Mouse (Mus musculus): Measurements from ENCODE around the gene Ppp1r9a. TPM values are rescaled to one million over a fixed set of nuclear protein-coding genes. Genes with fewer than 3 reads are reported as not detected.
"Not testable (repeated sequence)": the region's sequence is repeated elsewhere in the genome, so short reads cannot be mapped to it uniquely, and the experiment has no call there.

Ppp1r9a gene
- 1 to 10 TPM; 1.8 to 2.0 TPM for total RNA-seq (2021)
- long read RNA-seq, experiment 1, partial matches to known transcripts: 0 of 1 reads
- long read RNA-seq, experiment 1, other reads (novel, unspliced or antisense): 1 of 1 reads
- long read RNA-seq, experiment 2, partial matches to known transcripts: 0 of 1 reads
- long read RNA-seq, experiment 2, other reads (novel, unspliced or antisense): 1 of 1 reads

- intact Hi-C loops (cut with DNase I): no loop called here
- peak within 1 kb of the TSS; percentile 81 for H3K4me3 ChIP-seq
- TF ChIP-seq CTCF (IDR thresholded peaks at IDR 0.05): peak; percentile 37
- DNase-seq: peak; percentile 41
- H3K27ac ChIP-seq: peak within 1 kb of the TSS; percentile 83
Measured at GRCm38 (mm10) chr6:4902674-4903324, at the start of gene Ppp1r9a. Ppp1r9a (plus strand) TSS chr6:4902917.

DNA sequence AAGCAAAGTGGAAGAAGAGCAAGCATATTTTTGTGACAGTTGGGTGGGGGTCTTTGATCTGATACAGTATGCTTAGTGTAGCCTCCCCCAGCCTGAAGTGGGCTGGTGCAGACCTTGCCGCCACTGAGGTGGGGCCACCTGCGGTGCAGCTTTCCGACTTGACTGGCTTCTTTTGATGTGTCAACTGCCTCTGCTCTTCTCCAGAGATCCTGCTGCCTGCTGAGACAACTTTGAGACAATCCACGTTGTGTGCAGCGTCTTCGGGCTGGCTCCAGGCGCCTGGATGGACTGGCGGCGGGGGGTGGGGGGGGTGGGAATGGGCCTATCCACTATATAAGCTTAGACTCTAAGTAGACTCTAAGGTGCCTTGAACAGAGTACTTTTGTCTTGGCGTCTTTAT, 47.5 kb upstream of the Ppp1r9a start:
- intact Hi-C loops (cut with DNase I): no loop called here
- H3K27ac ChIP-seq: no peak overlapping the region

DNA sequence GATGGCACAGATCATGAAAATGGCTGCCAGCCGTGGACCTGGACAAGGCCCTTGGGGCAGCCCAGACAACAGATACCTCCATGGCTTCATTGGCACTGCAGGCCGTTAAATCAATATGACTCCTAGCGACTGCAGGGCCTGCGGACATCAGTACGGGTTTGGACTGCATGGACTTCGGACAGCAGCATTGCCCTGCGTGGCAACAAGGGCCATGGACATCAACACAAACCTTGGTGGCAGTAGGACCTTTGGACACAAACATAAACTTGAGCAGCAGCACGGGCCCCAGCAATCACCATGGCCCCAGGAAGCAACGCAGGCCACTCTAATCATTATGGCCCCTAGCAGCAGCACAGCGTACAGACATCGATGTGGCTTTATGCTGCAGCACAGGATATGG, 45.8 kb upstream of the Ppp1r9a start:
- TF ChIP-seq CTCF (IDR thresholded peaks at IDR 0.05): no peak
- Histone ChIP-seq H3K27ac (no peak overlapping the region), H3K4me3 (no peak overlapping the region)
- no peak for DNase-seq
- intact Hi-C loops (cut with DNase I): no loop called here

More for the DNA sequence above, 47.5 kb upstream of the Ppp1r9a start:
- no peak overlapping the region for H3K4me3 ChIP-seq
- no peak for DNase-seq
- no peak for TF ChIP-seq CTCF (IDR thresholded peaks at IDR 0.05)

DNA sequence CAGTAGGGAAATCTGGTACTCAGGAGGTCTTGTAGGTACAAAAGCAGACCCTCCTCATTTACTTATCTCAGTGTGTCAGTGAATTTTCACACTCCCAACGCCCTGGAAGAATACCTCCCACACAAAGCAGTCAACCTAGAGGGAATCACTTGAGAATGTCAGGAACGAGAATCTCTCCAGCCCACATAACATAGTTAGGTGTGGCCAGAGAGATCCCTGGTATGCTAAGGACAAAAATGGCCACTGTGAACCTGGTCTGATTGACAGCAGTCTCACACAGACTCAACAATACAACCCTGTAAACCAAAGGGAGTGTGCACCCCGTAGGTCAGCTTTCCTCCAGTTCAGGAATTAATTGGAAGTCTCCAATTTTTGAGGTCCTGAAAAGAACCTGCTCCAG, 18.4 kb upstream of the Ppp1r9a start:
- no peak for TF ChIP-seq CTCF (IDR thresholded peaks at IDR 0.05)
- no peak for DNase-seq
- intact Hi-C loops (cut with DNase I): no loop called here
- Histone ChIP-seq H3K27ac (no peak overlapping the region), H3K4me3 (no peak overlapping the region)

DNA sequence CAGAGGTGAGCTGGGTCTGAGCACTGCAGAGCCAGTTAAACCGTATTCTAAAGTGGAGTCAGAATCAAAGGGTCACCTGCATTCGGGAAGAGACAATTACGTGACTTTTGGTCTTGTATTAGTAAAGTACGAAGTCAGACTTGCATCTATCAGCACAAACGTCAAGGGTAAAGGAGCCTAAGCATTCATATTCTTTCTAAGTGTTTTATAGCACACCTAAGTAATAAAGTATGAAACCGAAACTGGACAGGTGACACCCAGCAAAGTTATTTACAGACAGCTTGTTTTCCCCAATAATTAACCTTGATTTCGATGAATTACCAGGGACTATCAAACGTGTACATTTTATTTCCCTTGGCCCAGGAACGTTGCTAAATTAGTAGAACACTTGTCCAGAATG, 13.2 kb upstream of the Ppp1r9a start:
- no peak for DNase-seq
- intact Hi-C loops (cut with DNase I): no loop called here
- H3K4me3 ChIP-seq: no peak overlapping the region
- H3K27ac ChIP-seq: no peak overlapping the region
- TF ChIP-seq CTCF (IDR thresholded peaks at IDR 0.05): no peak

DNA sequence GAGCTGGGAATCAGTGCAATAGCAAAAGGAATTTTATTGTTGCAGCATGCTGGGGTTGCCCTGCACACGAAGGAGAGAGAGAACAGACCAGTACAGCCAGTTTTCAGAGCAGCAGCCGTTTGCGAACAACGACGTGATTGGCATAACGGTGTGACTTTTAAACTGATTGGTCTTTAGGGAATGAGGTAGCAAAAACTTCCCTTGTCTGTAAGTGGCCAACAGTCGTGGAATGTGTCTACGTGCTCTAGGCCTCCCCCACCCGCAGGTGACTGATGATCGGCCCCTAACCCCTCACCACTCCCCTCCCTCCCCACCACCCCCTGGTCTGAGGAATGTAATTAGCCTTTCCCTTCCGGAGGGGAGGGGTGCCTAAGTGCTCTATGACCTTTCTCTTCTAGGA, 10.3 kb upstream of the Ppp1r9a start:
- DNase-seq: no peak
- intact Hi-C loops (cut with DNase I): no loop called here
- no peak overlapping the region for H3K27ac ChIP-seq
- no peak overlapping the region for H3K4me3 ChIP-seq
- no peak for TF ChIP-seq CTCF (IDR thresholded peaks at IDR 0.05)

- H3K27ac ChIP-seq, DNase-seq, H3K4me3 ChIP-seq: not testable (repeated sequence)
Measured at GRCm38 (mm10) chr6:4893312-4893711, 9.4 kb upstream of the Ppp1r9a start.

DNA sequence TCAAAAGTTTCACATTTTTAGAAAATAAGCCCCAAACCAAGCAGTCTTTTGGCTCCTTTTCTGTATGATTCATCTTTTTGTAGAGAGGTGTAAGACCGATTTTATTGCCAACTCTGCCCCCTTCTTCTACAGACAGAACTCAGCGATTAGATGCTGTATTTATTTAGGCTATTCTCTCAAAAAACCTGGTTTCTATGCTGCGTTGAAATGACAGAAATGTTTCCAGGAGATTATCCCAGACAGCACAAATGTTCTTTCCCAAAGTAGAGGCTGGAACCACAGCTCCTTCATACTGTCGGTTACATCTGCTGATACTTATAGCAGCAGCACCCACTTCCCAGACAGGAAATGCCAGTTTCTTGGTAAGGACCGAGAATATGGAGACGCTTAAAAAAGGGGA, 2.8 kb upstream of the Ppp1r9a start:
- TF ChIP-seq CTCF (IDR thresholded peaks at IDR 0.05): no peak
- DNase-seq: no peak
- Histone ChIP-seq H3K27ac (no peak overlapping the region), H3K4me3 (no peak overlapping the region)
- intact Hi-C loops (cut with DNase I): no loop called here

More at GRCm38 (mm10) chr6:4893312-4893711, 9.4 kb upstream of the Ppp1r9a start:
- intact Hi-C loops (cut with DNase I): not testable (repeated sequence)

DNA sequence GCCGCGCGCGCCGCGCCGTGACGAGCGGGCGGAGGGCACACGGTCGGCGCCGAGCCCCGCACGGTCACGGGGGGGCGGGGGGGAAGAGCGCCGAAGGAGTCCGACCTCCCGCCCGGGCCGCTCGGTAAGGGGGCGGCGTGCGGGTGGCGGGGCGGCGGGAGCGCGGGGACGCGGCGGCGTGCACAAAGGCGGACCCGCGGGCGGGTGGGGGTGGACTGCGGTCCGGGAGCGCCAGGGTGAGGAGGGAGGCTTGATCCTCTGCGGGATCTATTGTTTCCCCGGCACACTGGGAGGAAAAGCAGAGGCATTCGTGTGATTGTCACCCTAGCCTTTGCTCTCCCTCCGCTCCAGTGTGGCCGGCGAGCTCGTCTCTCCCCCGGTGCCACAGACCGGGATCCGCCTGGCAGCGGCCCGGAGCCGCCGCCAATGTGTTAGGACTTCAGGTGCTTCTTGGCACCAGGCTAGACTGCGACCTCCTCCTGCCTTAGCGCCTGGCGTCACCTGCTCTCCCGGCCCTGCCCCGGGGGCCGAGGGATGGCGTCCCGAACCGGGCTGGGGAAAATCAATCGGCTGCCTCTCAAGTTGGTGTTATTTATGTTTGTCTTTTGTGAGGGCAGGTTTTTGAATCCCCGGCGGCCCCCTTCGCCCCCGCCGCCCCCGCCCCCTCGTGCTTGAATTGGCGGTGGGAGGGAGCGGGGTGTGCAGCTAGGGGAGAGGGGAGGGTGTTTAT, 773 bp downstream of the Ppp1r9a start:
- Histone ChIP-seq H3K4me3 (peak overlapping the region; percentile 81), H3K27ac (peak overlapping the region; percentile 83)
- intact Hi-C loops (cut with DNase I): no loop called here
- peak; percentile 63 for DNase-seq
- TF ChIP-seq CTCF (IDR thresholded peaks at IDR 0.05): no peak

GRCm38 (mm10) chr6:4904055-4904450, 1.3 kb downstream of the Ppp1r9a start:
- no peak for DNase-seq
- intact Hi-C loops (cut with DNase I): no loop called here
- no peak for TF ChIP-seq CTCF (IDR thresholded peaks at IDR 0.05)

DNA sequence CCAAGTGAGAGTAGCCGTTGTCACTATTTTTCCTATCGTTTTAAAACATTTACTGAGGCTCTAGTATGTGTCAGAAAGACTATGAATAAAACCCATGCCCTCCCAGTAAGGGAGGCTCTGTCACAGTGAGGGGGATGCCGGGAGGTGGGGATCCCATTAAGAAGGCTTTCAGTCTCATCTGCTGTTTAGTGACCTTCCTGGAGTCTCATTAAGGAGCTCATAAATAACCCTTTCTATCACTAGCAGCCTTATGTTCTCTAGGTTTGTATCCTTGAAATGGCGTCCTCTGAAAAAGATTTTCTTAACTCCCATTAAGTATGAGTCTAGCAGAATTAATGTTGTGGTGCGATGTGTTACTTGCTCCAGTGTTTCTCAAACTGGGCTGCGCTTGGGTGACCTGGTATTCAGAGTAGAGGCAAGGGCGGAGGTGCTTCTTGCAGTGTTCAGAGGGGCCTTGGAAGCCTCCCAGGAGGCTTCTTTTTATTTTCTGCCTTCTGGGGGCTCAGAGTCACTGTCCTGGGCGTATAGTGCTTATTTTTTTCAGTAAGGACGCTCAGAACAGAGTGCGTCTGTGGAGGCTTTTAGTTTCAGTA, 7.4 kb downstream of the Ppp1r9a start:
- no peak overlapping the region for H3K27ac ChIP-seq
- intact Hi-C loops (cut with DNase I): no loop called here
- DNase-seq: no peak
- no peak for TF ChIP-seq CTCF (IDR thresholded peaks at IDR 0.05)
- H3K4me3 ChIP-seq: no peak overlapping the region

More at GRCm38 (mm10) chr6:4904055-4904450, 1.3 kb downstream of the Ppp1r9a start:
- H3K27ac ChIP-seq: peak overlapping the region; percentile 83
- H3K4me3 ChIP-seq: peak overlapping the region; percentile 81

- intact Hi-C loops (cut with DNase I): no loop called here
- no peak for DNase-seq
- Histone ChIP-seq H3K27ac (no peak overlapping the region), H3K4me3 (no peak overlapping the region)
- TF ChIP-seq CTCF (IDR thresholded peaks at IDR 0.05): no peak
Measured at GRCm38 (mm10) chr6:4918470-4918869, 15.8 kb downstream of the Ppp1r9a start.

DNA sequence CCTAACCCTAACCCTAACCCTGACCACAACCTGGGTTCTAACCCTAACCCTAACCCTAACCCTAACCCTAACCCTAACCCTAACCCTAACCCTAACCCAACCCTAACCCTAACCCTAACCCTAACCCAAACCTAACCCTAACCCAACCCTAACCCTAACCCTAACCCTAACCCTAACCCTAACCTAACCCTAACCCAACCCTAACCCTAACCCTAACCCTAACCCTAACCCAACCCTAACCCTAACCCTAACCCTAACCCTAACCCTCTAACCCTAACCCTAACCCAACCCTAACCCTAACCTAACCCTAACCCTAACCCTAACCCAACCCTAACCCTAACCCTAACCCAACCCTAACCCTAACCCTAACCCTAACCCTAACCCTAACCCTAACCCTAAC, 21.1 kb downstream of the Ppp1r9a start:
- H3K27ac ChIP-seq; H3K4me3 ChIP-seq; DNase-seq; intact Hi-C loops (cut with DNase I): not testable (repeated sequence)
